Mouse (Mus musculus) MEL (cell line): ENCODE measurements around the gene Abcg2.

ENCODE experiments used
- CTCF ChIP-seq, 3 experiments: IDR thresholded peaks in 2 of 3; conservative IDR thresholded peaks in 1 of 3; 2 replicates each; pipeline ENCODE4 v1.5.1; 2011 to 2012; ENCODE audit warnings: low read length in 3 of 3, low read depth in 2 of 3, mild to moderate bottlenecking in 2 of 3, improper control_type of control experiment in 1 of 3, inconsistent platforms in 1 of 3, mixed read lengths in 1 of 3, moderate library complexity in 1 of 3; ENCODE audit not compliant: control insufficient read depth in 1 of 3, insufficient read depth in 1 of 3, poor library complexity in 1 of 3, severe bottlenecking in 1 of 3
- GATA1 ChIP-seq: IDR thresholded peaks from 2 replicates; pipeline ENCODE4 v1.6.1; 2011; ENCODE audit warnings: low read depth, low read length, improper control_type of control experiment
- JUND ChIP-seq: IDR thresholded peaks from 2 replicates; pipeline ENCODE4 v1.6.1; 2011; ENCODE audit warnings: low read depth, mild to moderate bottlenecking, improper control_type of control experiment, low read length
- MAX ChIP-seq: IDR thresholded peaks from 2 replicates; pipeline ENCODE4 v1.6.1; 2011; ENCODE audit warnings: low read length, improper control_type of control experiment
- POLR2A ChIP-seq, 2 experiments: IDR thresholded peaks; 2 replicates each; pipeline ENCODE4 v1.6.1; 2011 to 2012; ENCODE audit warnings: low read length in 2 of 2, mild to moderate bottlenecking in 2 of 2, control low read depth in 1 of 2, improper control_type of control experiment in 1 of 2, low read depth in 1 of 2, moderate library complexity in 1 of 2; ENCODE audit not compliant: control insufficient read depth in 1 of 2, insufficient read depth in 1 of 2, poor library complexity in 1 of 2
- POLR2AphosphoS2 ChIP-seq: IDR thresholded peaks from 2 replicates; pipeline ENCODE4 v1.6.1; 2011; ENCODE audit warnings: low read length, improper control_type of control experiment
- UBTF ChIP-seq: IDR thresholded peaks from 2 replicates; pipeline ENCODE4 v1.6.1; 2012; ENCODE audit warnings: low read depth, mild to moderate bottlenecking, inconsistent platforms, low read length, improper control_type of control experiment, moderate library complexity, borderline replicate concordance; ENCODE audit not compliant: insufficient read depth
- ZC3H11A ChIP-seq: IDR thresholded peaks from 2 replicates; pipeline ENCODE4 v1.6.1; 2012; ENCODE audit warnings: low read depth, mild to moderate bottlenecking, inconsistent platforms, low read length, improper control_type of control experiment
- ZNF384 ChIP-seq: IDR thresholded peaks from 2 replicates; pipeline ENCODE4 v1.6.1; 2012; ENCODE audit warnings: low read depth, mild to moderate bottlenecking, inconsistent platforms, low read length, improper control_type of control experiment

- TF ChIP-seq POLR2A (IDR thresholded peaks at IDR 0.05; ENCODE audit: control insufficient read depth in 1 of 2, insufficient read depth in 1 of 2, low read depth in 1 of 2, low read length in 2 of 2, poor library complexity in 1 of 2) (no peak), CTCF (IDR thresholded peaks at IDR 0.05 in 2 of 3, conservative IDR thresholded peaks at IDR 0.05 in 1 of 3; ENCODE audit: control insufficient read depth in 1 of 3, insufficient read depth in 1 of 3, low read depth in 2 of 3, low read length in 3 of 3, poor library complexity in 1 of 3, severe bottlenecking in 1 of 3) (no peak), MAX (no peak), ZC3H11A (no peak), JUND (no peak), UBTF (no peak), POLR2AphosphoS2 (no peak), GATA1 (no peak), ZNF384 (no peak)
Measured at GRCm38 (mm10) chr6:58633731-58634130, 49.4 kb downstream of the Abcg2 start.
